Mouse (Mus musculus) MEL-GATA-1-ER (cell line): ENCODE results near the gene Ptcd1.
"Not testable (repeated sequence)": the region's sequence is repeated elsewhere in the genome, so short reads cannot be mapped to it uniquely, and the experiment has no call there.

ENCODE experiments used
- DNase-seq: peaks from one replicate; pipeline ENCODE4 v3.0.0-alpha.2; 2012; ENCODE audit warnings: low read depth; ENCODE audit errors: extremely low read depth

The Ptcd1 gene

DNA sequence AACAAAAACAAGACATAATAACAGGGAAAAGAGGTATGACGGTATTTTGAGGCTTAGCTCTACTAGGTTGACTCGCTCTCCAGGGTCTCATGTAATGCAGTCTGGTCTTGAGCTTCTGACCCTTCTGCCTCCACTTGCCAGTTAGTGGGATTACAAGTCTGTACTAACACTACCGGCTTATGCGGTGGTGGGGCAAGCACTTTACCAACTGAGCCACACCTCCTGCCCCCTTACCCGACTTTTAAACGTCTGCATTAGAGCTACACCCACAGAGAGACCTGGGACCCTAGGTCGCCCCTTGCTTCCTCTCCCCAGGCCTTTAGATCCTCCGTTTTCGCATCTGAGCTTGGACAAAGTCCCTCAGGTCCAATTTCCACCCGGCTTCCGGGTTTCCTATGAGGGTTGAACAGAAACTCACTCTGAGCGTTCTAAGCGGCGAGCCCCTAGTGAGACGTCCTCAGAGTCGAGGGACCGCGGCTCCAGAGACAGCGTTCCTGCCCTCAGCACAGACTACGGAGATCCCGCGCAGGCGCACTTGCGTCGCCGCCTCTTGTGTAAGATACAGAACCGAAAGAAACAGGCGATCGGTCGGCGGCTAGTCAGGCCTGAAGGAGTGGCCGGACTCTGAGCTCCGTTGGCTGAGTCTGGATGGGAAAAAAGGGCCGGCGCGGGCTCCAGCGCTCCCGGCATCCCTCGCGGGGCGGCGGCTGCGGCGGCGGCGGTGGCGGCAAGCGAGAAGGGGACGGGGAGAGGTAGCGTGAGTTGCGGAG lies at the start of gene Ptcd1, which contains the start of gene Cpsf4:
TSS of gene Ptcd1 (minus strand) at position 573 of the 770 bp plus-strand sequence.
TSS of gene Cpsf4 (plus strand) at position 678 of the 770 bp plus-strand sequence.
- DNase-seq = peak; percentile 97

- DNase-seq = no peak
Measured at GRCm38 (mm10) chr5:145214679-145215078, 47.8 kb upstream of the Ptcd1 start.

- DNase-seq = no peak
Measured at GRCm38 (mm10) chr5:145213505-145213904, 46.6 kb upstream of the Ptcd1 start.

GRCm38 (mm10) chr5:145212216-145212615 lies 45.3 kb upstream of the Ptcd1 start:
- no peak for DNase-seq

- DNase-seq = no peak
Measured at GRCm38 (mm10) chr5:145211340-145211739, 44.4 kb upstream of the Ptcd1 start.

DNA sequence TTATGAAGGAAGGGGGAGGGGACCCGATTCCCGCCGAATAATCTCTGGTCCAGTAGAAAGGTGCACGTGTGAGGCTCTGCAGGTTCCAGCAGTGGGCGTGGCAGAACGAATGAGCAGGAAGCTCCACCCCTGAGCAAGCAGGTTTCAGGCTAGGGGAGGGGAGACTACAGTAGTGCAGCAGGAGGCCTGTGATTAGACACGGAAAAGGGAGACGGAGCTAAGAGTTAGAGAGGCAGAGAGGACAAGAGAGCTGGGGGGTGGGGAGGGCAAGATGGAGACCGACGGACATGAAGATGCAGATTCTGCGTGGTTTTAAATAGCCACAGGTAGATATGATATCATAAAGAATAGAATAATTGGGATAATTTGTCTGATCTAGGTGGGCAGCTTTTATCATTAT lies 41.5 kb upstream of the Ptcd1 start:
- DNase-seq = not testable (repeated sequence)

GRCm38 (mm10) chr5:145207954-145208353 lies 41.0 kb upstream of the Ptcd1 start:
- no peak for DNase-seq

DNA sequence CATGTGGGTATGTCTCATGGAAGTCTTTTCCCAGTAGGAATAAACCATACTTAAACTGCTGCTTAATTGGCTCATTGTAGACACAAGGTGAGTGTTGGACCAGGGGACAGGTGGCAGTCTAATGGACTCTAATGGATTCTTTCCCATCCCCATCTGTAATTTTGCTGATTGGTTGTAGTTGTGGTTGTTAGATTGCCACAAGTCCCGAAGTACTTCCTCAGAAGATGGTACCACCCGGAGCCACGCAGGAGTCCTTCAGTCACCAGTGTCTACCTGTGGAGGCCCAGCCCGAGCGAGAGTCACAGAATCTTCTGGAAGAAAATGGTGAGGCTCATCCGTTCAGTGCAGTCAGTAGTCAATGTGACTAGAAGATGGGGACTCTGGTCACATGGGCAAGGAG lies 40.5 kb upstream of the Ptcd1 start:
- DNase-seq = no peak

DNA sequence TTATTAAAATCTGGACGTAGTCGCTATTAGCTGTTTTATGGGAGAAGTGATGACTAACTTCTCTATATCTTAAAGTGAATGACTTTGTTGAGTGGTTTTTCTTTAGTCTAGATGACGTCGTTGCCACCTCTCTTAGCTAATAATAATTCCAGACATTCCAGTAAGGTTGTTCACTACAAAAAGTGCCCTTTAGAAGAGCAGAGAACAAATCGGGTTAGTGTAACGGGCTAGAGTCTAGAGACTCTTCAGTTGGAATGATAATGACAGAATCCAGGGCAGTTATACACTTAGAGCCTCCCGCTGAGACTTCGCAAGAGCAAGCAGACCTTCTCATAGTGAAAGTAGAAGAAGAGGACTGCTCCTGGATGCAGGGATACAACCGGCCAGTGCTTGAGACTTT lies 38.1 kb upstream of the Ptcd1 start:
- no peak for DNase-seq

GRCm38 (mm10) chr5:145203936-145204691 lies 37.2 kb upstream of the Ptcd1 start, which contains the start of gene Zkscan5:
Gene Zkscan5 (plus strand): TSS chr5:145204562.
- peak; percentile 99 for DNase-seq

- DNase-seq = no peak
Measured at GRCm38 (mm10) chr5:145202446-145202845, 35.5 kb upstream of the Ptcd1 start.

DNA sequence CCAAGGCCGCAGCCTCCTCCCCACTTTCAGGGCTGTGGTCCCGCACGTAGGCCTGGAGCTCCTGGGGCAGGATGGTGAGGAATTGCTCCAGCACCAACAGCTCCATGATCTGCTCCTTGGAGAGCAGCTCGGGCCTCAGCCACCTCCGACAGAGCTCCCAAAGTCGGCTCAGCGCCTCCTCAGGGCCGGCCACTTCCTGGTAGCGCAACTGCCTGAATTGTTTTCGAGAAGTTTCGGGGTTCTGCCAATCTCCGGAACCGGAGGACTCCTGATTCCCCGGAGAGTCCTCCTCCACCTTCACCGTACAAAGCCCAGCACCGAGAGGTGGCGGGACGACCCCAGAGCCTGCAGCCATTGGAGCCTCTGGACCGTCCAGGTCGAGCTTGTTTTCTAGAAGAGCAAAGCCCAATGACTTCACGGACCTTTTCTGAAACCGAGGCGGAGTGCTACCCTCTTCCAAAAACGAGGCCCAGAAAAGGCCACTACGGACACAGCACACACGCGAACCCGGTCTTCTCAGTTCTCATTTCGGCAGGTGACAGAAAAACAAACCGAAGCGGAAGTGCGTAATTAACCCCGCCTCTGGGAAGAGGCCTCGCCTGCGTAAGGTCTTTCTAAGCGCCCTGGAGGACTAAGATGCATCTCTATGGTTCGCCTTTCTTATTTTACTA lies 34.5 kb upstream of the Ptcd1 start, which contains the start of gene Zkscan14:
TSS of gene Zkscan14 (minus strand) at position 548 of the 671 bp plus-strand sequence.
- DNase-seq = peak; percentile 94

- no peak for DNase-seq
Measured at GRCm38 (mm10) chr5:145200387-145200786, 33.5 kb upstream of the Ptcd1 start.

DNA sequence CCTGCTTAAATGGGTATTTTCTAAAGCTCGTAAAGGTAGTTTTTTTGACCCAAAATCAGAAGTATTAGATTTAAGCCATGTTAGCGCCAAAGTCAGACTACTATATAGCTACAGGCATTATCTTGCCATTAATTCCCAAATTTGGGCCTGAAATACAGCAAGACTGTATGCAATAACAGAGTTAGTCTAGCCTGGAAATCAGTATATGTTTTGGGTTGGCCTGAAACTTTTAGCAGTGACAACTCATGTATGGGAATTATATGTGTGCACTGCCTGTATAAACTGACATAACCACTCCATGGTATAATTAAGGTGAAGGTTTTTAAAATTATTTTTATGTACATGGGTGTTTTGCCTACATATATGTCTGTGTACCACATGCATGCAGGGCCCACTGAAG lies 25.1 kb upstream of the Ptcd1 start, which contains the start of gene Atp5j2:
TSS of gene Atp5j2 (minus strand) at position 101 of the 400 bp plus-strand sequence.
- DNase-seq = no peak

- peak; percentile 71 for DNase-seq
Measured at GRCm38 (mm10) chr5:145190875-145191798, 24.2 kb upstream of the Ptcd1 start.

- no peak for DNase-seq
Measured at GRCm38 (mm10) chr5:145190373-145190772, 23.5 kb upstream of the Ptcd1 start.

GRCm38 (mm10) chr5:145189416-145189815 lies 22.5 kb upstream of the Ptcd1 start:
- no peak for DNase-seq

DNA sequence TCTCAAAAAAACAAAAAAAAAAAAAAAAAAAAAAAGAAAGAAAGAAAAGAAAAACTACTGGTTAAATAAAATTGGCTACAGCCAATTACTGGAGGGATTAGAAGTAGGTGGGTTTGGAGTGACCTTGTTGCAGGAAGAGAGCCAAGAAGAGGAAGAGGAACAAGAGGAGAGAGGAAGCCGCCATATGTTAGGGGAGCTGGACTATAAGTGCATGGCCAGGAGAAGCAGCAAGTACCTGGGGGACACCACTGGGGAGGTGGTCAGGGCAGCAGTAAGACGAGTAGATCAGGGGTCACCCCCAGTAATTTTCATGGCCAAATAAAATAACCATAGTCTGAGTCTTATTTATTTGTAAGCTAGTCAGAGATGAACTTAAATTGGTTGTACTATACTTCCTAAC lies 18.3 kb upstream of the Ptcd1 start:
- DNase-seq = no peak

GRCm38 (mm10) chr5:145178461-145178980 lies 11.6 kb upstream of the Ptcd1 start:
- DNase-seq = no peak

DNA sequence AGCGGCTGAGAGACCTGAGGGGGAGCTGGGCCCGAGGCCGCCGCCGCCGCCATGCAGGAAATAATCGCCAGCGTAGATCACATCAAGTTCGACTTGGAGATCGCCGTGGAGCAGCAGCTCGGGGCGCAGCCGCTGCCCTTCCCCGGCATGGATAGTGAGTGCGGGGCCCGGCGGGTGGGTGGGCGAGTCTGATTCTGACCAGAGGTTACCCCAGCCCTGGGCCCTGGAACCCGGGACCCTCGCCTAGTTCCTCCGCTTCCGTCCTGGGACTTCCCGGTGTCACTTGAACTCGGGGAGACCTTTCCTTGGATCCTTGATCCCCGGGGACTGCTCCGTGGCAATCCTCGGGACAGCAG lies 376 bp upstream of the Ptcd1 start:
- no peak for DNase-seq
